Mouse (Mus musculus): ENCODE measurements around the gene Prx.

Gene Prx

GRCm38 (mm10) chr7:27522967-27523366 is 23.8 kb downstream of the Prx start, which contains the start of gene Hipk4:
TSS of gene Hipk4 (plus strand) at chr7:27523267.
- in situ Hi-C loops (cut with MseI, MboI): no loop called here

GRCm38 (mm10) chr7:27523805-27524204 is 24.7 kb downstream of the Prx start:
- in situ Hi-C loops (cut with MseI, MboI): no loop called here

GRCm38 (mm10) chr7:27526039-27526827 is 27.1 kb downstream of the Prx start:
- in situ Hi-C loops (cut with MseI, MboI): no loop called here

- in situ Hi-C loops (cut with MseI, MboI): no loop called here
Observed at GRCm38 (mm10) chr7:27529070-27529469, 29.9 kb downstream of the Prx start.

- in situ Hi-C loops (cut with MseI, MboI): no loop called here
Observed at GRCm38 (mm10) chr7:27530937-27531336, 31.8 kb downstream of the Prx start.

- in situ Hi-C loops (cut with MseI, MboI): no loop called here
Observed at GRCm38 (mm10) chr7:27531707-27532106, 32.6 kb downstream of the Prx start.

GRCm38 (mm10) chr7:27532480-27533050 is 33.4 kb downstream of the Prx start:
- in situ Hi-C loops (cut with MseI, MboI): no loop called here

GRCm38 (mm10) chr7:27535386-27535785 is 36.3 kb downstream of the Prx start:
- in situ Hi-C loops (cut with MseI, MboI): no loop called here

- in situ Hi-C loops (cut with MseI, MboI): no loop called here
Observed at GRCm38 (mm10) chr7:27536618-27537017, 37.5 kb downstream of the Prx start.

- in situ Hi-C loops (cut with MseI, MboI): no loop called here
Observed at GRCm38 (mm10) chr7:27537998-27538397, 38.9 kb downstream of the Prx start.

GRCm38 (mm10) chr7:27538797-27539196 is 39.7 kb downstream of the Prx start:
- in situ Hi-C loops (cut with MseI, MboI): no loop called here

- in situ Hi-C loops (cut with MseI, MboI): no loop called here
Observed at GRCm38 (mm10) chr7:27540521-27540920, 41.4 kb downstream of the Prx start.

- in situ Hi-C loops (cut with MseI, MboI): no loop called here
Observed at GRCm38 (mm10) chr7:27540935-27541334, 41.8 kb downstream of the Prx start.

- in situ Hi-C loops (cut with MseI, MboI): no loop called here
Observed at GRCm38 (mm10) chr7:27541431-27541830, 42.3 kb downstream of the Prx start.

- in situ Hi-C loops (cut with MseI, MboI): no loop called here
Observed at GRCm38 (mm10) chr7:27541922-27542321, 42.8 kb downstream of the Prx start.

GRCm38 (mm10) chr7:27542392-27543033 is 43.4 kb downstream of the Prx start:
- in situ Hi-C loops (cut with MseI, MboI): no loop called here

GRCm38 (mm10) chr7:27543065-27543464 is 43.9 kb downstream of the Prx start:
- in situ Hi-C loops (cut with MseI, MboI): no loop called here

- in situ Hi-C loops (cut with MseI, MboI): no loop called here
Observed at GRCm38 (mm10) chr7:27543851-27544250, 44.7 kb downstream of the Prx start.

- in situ Hi-C loops (cut with MseI, MboI): no loop called here
Observed at GRCm38 (mm10) chr7:27544675-27545370, 45.7 kb downstream of the Prx start.

GRCm38 (mm10) chr7:27549597-27549996 is 50.5 kb downstream of the Prx start:
- in situ Hi-C loops (cut with MseI, MboI): no loop called here

- in situ Hi-C loops (cut with MseI, MboI): no loop called here
Observed at GRCm38 (mm10) chr7:27552070-27552469, 52.9 kb downstream of the Prx start.

- in situ Hi-C loops (cut with MseI, MboI): no loop called here
Observed at GRCm38 (mm10) chr7:27552931-27553513, 53.9 kb downstream of the Prx start, which contains the start of the genes Pld3 and 2310022A10Rik. TSS of gene Pld3 (minus strand) at chr7:27553218. TSS of gene 2310022A10Rik (plus strand) at chr7:27553233.
